ENCODE assay signal across 32 mouse cellular contexts in genomic region chrX:22195625-22196024, GRCm38 (mm10).
"Had no signal": no experiment of that assay in that cellular context is flagged by ENCODE, and none has a peak within 500 bp of the region (broad histone marks: within the 10 kb centered on the region; RNA-seq: fewer than 3 reads in every experiment).

No protein-coding gene starts in this region.

- H3K9ac ChIP-seq: limb, embryonic 12.5 days; limb, embryonic 13.5 days; limb, embryonic 15.5 days; liver, embryonic 12.5 days; liver, embryonic 13.5 days; liver, embryonic 14.5 days; liver, embryonic 15.5 days; liver, postnatal 0 days; lung, embryonic 14.5 days; lung, embryonic 15.5 days; midbrain, embryonic 12.5 days; midbrain, embryonic 13.5 days; midbrain, embryonic 15.5 days; neural tube, embryonic 12.5 days had no signal

- H3K9me3 ChIP-seq: limb, embryonic 12.5 days; limb, embryonic 13.5 days; limb, embryonic 15.5 days; liver, embryonic 12.5 days; liver, embryonic 13.5 days; liver, embryonic 15.5 days; lung, embryonic 15.5 days; megakaryocyte, embryonic 14.5 days; midbrain, embryonic 10.5 days; midbrain, embryonic 12.5 days; midbrain, embryonic 13.5 days; midbrain, embryonic 15.5 days; neural tube, embryonic 12.5 days had no signal

- H3K4me1 ChIP-seq: limb, embryonic 12.5 days; limb, embryonic 13.5 days; limb, embryonic 15.5 days; liver, embryonic 12.5 days; liver, embryonic 13.5 days; liver, embryonic 15.5 days; lung, embryonic 15.5 days; megakaryocyte, embryonic 14.5 days; midbrain, embryonic 10.5 days; midbrain, embryonic 12.5 days; midbrain, embryonic 13.5 days; midbrain, embryonic 15.5 days; neural tube, embryonic 12.5 days had no signal

- H3K27me3 ChIP-seq: limb, embryonic 12.5 days; limb, embryonic 13.5 days; limb, embryonic 15.5 days; liver, embryonic 12.5 days; liver, embryonic 13.5 days; liver, embryonic 15.5 days; lung, embryonic 15.5 days; megakaryocyte, embryonic 14.5 days; midbrain, embryonic 12.5 days; midbrain, embryonic 13.5 days; midbrain, embryonic 15.5 days; neural tube, embryonic 12.5 days had no signal

- H3K36me3 ChIP-seq: limb, embryonic 12.5 days; limb, embryonic 13.5 days; limb, embryonic 15.5 days; liver, embryonic 12.5 days; liver, embryonic 13.5 days; liver, embryonic 15.5 days; lung, embryonic 15.5 days; midbrain, embryonic 10.5 days; midbrain, embryonic 12.5 days; midbrain, embryonic 13.5 days; midbrain, embryonic 15.5 days; neural tube, embryonic 12.5 days had no signal

- H3K4me2 ChIP-seq: limb, embryonic 12.5 days; limb, embryonic 13.5 days; limb, embryonic 15.5 days; liver, embryonic 11.5 days; liver, embryonic 12.5 days; liver, embryonic 13.5 days; liver, embryonic 15.5 days; lung, embryonic 14.5 days; lung, embryonic 15.5 days; midbrain, embryonic 11.5 days; midbrain, embryonic 12.5 days; midbrain, embryonic 13.5 days; midbrain, embryonic 15.5 days; neural tube, embryonic 12.5 days had no signal

- DNase-seq: left cerebral cortex, postnatal 4 days; liver; liver, embryonic 13.5 days; liver, postnatal 0 days; lung, adult 18-20 months; lung, adult 2 months; lung, embryonic 14.5 days; lung, postnatal 10 days; lung, postnatal 14 days; lung, postnatal 36 days; lung, postnatal 4 days; midbrain, embryonic 14.5 days had no signal

- H3K4me3 ChIP-seq: left cerebral cortex, adult 2 months; limb, embryonic 12.5 days; limb, embryonic 13.5 days; limb, embryonic 15.5 days; liver, embryonic 12.5 days; liver, embryonic 13.5 days; liver, embryonic 15.5 days; lung, embryonic 15.5 days; megakaryocyte, embryonic 14.5 days; midbrain, embryonic 10.5 days; midbrain, embryonic 12.5 days; midbrain, embryonic 13.5 days; midbrain, embryonic 15.5 days; myocyte; neural tube, embryonic 12.5 days had no signal

- ATAC-seq: liver, embryonic 12.5 days; liver, postnatal 0 days; lung, postnatal 0 days; midbrain, embryonic 13.5 days; midbrain, embryonic 15.5 days; midbrain, embryonic 16.5 days had no signal

- H3K27ac ChIP-seq: left cerebral cortex, adult 2 months; limb, embryonic 12.5 days; limb, embryonic 13.5 days; limb, embryonic 15.5 days; liver, embryonic 12.5 days; liver, embryonic 13.5 days; liver, embryonic 14.5 days; liver, embryonic 15.5 days; lung, embryonic 15.5 days; macrophage; midbrain, embryonic 10.5 days; midbrain, embryonic 12.5 days; midbrain, embryonic 13.5 days; midbrain, embryonic 15.5 days; neural tube, embryonic 12.5 days had no signal
